Mouse (Mus musculus): ENCODE measurements around the gene Adamtsl1.

The Adamtsl1 gene

DNA sequence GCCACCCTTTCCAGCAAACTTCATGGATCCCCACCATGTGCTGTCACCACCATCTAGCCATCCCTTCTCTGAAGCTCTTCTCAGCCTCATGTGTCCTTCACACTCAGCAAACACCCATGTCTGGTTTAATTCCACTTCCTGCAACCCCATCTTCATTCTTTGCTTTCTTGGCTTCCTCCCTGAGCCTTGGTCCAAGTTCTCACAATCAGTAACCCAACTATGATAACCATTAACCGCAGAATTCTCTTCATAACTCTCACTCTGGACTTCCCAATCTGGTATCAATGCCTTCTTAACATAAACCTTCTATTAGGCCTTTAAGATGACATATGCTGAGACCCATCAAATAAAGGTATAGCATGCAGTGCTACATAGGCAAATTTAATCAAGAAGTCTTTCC, 815.5 kb downstream of the Adamtsl1 start:
- no peak for DNase-seq

DNA sequence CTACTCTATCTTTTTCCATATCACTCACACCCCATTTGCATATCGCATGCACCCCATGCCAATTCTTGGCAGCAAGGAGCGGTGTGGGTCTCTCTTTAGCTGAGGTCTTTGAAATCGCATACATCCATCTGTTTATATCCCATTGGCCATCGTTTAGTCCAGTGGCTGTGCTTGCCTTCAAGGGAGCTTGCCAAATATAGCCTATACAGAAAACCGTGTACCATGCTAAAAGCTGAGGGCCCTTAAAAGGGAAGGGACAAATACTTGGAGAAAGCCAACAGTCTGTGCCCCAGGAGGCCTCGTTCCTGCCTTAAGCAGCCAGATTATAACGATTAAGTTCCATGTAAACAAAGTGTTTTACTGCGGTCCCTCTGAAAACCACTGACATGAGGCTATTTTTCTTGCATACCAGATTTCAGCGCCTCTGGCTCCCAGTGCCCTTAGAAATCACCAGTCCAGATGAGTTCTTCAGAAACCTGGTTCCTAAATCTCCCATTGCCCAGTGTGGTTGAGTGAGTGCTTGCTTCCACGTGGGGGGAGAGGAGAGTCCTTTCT, 822.0 kb downstream of the Adamtsl1 start:
- no peak for DNase-seq

DNA sequence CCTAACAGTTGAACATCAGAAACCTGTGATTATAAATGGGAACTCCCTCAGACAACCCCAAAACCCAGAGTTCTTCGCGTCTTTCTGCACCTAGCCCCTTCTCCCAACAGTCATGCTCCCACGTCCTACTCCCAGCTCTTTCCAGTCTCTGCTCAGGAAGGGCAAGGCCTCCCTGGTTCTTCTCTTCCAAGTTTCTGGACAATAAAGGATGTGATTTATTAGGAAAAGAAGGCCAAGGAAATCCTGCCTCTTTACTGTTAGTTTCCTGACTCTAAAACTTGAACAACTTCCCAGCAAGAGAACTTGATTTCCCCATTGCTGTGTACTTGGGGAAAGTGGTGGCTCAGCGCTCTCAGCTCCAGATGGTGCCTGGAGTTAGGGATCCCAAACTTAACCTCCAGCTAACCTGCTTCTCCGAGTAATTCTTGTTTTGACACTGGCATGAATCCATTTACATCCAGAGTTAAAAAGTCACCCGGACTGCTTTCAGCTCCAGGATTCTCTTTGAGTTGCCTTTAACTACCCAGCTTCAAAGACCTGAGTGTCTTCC, 823.3 kb downstream of the Adamtsl1 start:
- DNase-seq, result no peak

DNA sequence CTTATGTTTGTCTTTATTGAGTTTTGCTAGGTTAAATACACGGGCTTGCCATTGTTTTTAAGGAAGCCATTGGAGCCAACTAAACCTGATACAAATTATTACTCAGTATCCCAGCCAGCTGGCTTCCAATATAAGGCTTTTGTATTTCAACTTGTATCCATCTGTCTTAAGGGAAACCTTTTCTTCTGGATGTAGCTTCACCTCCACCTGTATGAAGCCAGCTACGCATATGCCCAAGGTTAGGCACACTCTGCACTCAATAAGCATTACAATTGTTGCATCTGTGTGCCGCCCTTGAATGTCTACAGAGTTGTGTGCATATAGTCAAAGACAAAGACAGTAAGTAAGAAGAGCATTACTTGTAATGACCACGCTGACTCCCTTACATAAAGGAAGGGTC, 835.4 kb downstream of the Adamtsl1 start:
- no peak for DNase-seq

DNA sequence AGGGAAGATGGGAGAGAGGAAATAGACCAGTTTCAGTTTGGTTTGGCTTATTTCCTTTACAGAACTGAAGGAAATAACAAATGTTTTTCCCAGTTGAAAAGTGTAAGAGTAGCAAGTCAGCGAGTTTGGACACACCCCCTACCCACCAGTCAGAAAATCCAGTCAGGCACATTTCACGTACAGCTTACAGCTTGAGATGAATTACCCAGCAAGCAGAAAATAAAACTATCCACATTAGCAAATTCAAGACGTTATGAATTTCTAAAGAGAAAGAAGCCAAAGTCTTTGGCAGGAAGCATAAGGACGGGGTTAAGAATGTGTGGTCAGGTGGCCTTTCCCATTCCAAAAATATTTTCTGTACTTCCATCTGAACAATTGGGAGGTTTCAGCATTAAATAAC, 838.1 kb downstream of the Adamtsl1 start:
- no peak for DNase-seq

DNA sequence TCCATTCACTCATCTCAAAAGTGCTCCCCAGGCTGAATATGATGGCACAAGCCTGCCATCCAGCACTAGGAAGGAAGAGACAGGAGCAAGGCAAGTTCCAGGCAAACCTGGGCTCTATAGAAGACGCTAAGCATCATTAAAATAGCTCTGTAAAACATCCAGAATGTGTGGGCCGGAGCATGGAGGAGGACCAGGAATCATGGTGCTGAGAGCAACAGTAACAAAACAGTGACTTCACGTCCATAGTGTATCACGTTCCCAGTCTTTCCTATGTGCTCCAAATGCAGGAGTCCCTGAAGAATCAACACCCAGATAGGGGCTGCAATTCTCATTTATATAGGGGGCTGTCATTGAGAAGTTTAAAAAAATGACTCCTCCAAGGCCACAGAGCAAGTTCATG, 839.6 kb downstream of the Adamtsl1 start:
- DNase-seq, result no peak

GRCm38 (mm10) chr4:86359398-86359797, 845.4 kb downstream of the Adamtsl1 start:
- DNase-seq, result no peak

GRCm38 (mm10) chr4:86369055-86369454, 855.1 kb downstream of the Adamtsl1 start:
- DNase-seq, result no peak

DNA sequence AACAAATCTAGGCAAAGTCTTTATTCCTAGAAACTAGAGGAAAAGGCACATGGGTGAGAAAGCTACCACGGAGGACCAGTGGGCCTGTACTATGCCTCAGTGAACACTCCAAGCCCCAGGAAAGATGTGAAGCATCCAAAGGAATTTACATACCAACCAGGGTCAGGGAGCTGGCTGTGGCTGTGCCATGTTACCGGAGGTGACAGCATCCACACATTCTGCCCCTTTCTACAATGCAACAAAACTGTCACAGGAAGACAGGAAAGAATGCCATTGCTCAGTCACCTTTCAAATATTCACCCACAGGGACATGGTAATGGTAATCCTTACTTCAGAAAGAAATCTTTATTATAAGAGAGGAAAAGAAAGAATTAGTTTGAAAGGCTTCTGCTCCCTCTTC, 859.2 kb downstream of the Adamtsl1 start:
- no peak for DNase-seq

GRCm38 (mm10) chr4:86383124-86383523, 869.2 kb downstream of the Adamtsl1 start:
- no peak for DNase-seq

DNA sequence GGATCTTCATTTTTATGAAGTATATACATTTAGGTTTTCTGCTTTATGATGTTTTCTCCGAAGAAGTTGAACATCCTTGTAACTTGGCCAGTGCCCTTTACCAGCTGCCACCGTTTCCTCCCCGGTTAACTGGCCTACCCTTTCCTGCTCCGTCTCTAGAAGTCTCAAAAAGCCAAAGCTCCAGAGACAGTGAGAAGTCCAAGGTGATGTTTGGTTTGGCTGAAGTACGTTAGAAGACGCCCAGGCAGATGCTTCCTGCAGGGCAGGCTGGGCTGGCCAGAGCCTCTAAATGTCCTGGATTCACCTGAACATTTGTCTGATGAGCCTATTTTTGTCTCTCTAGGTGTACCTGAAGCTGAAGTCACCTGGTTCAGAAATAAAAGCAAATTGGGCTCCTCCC, 871.1 kb downstream of the Adamtsl1 start:
- DNase-seq, result no peak

DNA sequence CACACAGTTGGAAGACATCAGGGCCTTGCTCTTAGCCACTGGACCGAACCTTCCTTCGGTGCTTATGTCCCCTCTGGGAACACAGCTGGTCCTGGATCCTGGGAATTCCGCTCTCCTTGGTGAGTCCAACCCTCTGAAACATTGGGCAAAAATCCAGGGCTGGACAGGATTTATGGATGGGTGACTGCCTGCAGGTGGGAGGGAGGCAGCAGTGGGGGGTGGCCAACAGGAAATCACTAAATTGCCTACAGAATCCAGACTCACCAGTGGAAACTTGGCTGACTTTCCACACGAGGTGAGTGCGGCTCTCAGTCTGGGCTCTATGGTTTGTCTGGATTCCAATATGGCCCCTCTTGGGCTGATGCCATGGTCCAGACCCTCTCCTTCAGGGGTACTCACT, 874.5 kb downstream of the Adamtsl1 start:
- DNase-seq, result no peak

DNA sequence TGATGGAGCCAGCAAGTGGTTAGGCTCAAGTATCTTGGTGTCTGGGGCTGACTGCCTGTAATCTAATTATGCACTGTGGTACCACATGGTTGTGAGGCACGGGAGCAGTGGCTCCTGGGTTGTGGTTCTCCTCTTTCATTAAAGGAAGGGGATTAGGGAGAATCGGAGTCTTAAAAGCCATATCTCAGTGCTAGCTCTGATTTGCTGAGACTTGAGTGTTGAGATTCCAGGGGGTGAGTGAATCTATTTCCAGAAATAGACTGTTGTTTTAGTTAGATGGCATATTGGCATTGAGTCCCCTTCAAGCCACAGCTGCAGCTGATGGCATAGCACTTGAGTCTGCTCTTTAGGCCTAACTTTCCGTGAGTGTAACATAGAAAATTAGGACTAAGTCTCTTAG, 877.2 kb downstream of the Adamtsl1 start:
- DNase-seq, result no peak

DNA sequence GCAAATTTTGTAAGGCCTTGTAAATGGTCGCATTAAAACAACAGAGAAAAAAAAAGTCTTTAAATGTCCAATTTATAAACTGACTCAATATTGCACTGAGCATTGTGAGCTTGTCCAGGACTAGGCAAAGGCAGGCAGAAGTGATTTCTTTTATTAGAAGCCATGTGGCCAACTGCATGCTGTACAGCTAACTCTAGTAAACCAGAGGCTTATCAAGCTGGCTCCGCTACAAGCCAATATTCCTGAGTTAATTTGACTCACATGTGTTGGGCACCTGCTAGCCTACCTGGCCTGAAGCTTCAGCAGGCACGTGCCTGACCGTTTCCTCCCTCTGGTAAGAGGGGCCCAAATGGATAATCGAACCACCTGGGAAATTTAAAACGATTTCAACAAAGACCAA, 881.7 kb downstream of the Adamtsl1 start:
- no peak for DNase-seq

DNA sequence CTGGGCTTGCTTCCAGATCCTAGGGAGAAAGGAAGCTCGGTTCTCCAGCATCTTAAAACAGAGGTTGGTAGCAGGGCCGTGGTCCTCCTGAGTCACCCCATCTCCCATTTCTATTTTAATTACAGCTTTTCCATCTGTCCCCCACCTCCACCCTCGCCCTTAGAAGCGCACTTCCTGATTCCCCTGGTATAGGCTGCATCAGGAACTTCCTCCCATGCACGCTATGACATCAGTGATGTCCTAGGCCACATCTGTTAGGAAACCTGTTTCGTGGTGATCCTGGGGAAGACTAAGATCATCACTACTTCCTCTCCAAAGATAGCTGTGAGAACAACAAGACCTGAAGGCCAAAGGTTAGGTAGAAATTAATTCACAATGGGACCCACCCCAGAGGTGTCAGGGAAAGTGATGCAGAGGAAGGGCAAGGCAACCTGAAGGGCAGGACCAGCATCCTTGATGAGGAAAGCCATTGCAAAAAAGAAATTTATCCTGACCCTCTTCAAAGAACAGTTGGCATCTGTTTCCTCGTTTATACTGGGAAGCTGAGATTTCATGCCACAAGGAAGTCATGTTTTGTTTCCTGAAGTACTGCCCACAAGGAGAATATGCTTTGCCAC, 882.8 kb downstream of the Adamtsl1 start:
- DNase-seq, result no peak

DNA sequence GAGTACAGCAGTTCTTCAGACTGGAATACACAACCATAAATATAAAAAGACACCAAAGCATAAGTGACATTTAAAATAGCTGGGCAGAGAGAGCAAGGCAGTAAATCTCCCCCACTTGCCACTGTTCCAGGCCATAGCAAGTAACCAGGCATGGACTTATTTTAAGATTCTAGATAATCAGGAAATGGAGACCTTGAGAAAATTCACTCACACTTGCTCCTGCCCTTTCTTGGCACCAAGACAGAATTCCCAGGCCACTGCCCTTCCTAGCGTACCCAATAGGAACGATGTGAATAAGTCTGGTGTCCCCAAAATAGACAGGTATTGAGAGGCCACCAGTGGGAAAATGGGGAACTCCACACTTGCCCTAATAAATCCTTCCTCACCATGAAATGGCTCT, 883.5 kb downstream of the Adamtsl1 start:
- DNase-seq, result no peak

- DNase-seq, result no peak
Measured at GRCm38 (mm10) chr4:86401116-86401515, 887.1 kb downstream of the Adamtsl1 start.

DNA sequence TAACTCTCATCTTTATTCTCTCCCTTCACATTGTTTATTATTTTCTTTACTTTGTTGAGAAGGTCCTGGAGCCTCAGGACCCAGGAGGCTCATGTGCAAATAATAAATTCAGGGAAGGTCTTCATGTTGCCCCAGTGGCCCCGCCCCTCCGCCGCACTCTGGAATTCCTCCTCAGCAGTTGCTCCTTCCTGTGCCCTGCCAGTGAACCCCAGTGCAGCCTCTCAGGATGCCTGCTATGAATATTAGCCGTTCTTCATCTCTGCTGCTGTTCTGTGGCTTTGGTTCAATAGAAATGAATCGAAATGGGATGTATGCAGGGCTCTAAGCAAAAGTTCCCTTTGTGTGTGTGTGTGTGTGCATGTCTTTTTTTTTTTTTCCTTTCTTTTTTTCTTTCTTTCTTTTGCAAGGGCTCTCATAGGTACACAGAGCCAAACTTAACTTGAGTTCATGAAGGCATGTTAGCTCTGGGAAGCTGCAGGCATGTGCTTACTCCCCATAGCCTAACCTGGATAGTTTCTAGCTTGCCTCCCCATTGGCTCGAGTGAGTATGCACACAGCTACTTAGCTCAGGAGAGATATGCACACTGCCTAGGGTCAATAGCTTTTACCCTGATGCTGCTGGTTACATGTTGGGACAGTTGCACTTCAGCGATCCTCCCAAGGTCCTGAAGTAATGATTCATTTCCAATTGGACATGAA, 892.7 kb downstream of the Adamtsl1 start:
- no peak for DNase-seq

- DNase-seq, result no peak
Measured at GRCm38 (mm10) chr4:86407200-86407527, 893.2 kb downstream of the Adamtsl1 start.

- no peak for DNase-seq
Measured at GRCm38 (mm10) chr4:86408421-86408820, 894.4 kb downstream of the Adamtsl1 start.

DNA sequence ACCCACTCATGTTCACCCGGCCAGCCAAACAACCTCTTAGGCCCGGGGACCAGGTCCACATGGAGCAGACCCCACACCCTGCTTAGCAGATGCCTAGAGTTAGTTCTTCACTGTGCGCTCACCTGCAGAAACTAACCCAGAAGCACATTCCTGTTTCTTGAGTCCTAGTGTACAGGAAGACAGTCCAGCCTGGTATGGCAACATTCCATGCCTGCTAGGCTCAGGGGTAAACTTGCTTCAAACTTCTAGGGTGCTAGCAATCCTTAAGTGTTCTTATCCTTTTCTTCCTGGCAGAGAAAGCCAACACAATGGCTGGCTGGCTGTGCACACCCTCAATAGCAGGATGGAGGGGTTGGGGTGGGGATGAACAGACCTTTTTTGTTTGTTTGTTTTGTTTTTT, 897.0 kb downstream of the Adamtsl1 start:
- DNase-seq, result no peak

DNA sequence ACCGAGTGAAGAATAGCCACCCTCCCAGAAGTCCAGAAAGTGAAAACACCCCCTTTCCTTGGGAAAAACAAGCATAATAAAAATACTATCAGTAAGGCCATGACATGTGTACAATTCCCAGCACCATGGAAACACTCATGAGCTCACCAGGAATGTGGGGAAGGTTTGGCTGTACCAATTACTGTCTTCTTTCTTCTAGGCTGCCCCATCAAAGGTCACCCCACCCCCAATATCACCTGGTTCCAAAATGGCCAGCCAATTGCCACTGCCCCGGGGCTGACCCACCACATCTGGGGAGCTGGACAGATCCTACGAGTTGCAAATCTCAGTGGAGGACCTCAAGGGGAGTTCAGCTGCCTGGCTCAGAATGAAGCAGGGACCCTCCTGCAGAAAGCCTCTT, 899.4 kb downstream of the Adamtsl1 start:
- DNase-seq, result no peak

GRCm38 (mm10) chr4:86416401-86417025, 902.5 kb downstream of the Adamtsl1 start:
- DNase-seq, result no peak

- no peak for DNase-seq
Measured at GRCm38 (mm10) chr4:86422586-86422985, 908.6 kb downstream of the Adamtsl1 start.
